Mouse (Mus musculus): ENCODE results near the gene Mfge8. TPM values are rescaled to one million over a fixed set of nuclear protein-coding genes. Genes with fewer than 3 reads are reported as not detected.

The Mfge8 gene
- 4.7 and 6.9 TPM in 2 replicates for polyA plus RNA-seq (2012)

GRCm38 (mm10) chr7:79148711-79149266, at the start of gene Mfge8:
Mfge8 (minus strand) TSS chr7:79149060.
- TF ChIP-seq GATA1 (IDR thresholded peaks at IDR 0.05; ENCODE audit: low read length): no peak

DNA sequence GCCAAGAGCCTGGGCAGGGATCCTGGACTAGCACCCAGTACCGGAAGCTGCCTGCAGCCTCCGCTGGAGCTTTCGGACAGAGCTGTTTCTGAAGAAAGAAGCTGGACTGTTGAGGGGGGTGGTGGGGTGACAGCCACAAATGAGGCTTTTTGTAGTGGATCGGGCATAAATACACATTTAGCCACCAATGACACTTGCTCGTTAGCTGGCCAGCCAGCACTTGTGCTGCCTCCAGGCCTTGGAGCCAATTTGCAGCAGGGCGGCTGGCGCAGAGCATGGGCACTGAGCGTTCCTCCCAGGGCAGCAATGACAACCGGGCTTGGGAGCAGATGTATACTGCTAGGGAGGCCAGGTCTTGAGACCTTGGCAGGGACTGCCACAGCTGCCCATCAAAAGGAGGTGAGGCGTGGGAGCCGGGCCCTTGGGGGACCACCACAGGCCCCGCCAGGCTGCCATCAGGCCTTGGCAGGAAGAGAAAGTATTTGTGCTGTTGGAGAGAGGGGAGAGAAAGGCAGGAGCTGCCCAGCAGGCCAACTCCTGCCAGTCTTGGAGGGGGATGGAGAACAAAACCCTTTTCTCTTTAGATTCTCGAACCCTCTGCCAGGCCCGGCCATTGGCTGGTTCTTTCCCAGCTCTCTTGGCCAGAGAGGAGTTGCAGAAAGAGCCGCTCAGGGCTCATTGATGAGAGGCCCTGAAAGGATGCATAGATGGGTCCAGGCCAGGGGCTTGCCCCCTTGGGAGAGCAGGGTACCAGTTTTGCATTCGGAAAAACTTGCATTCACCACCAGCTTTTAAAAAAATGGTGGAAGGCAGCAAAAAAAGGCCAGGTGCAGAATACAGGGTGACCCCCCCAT, 45.9 kb upstream of the Mfge8 start:
- no peak for TF ChIP-seq GATA1 (IDR thresholded peaks at IDR 0.05; ENCODE audit: low read length)

DNA sequence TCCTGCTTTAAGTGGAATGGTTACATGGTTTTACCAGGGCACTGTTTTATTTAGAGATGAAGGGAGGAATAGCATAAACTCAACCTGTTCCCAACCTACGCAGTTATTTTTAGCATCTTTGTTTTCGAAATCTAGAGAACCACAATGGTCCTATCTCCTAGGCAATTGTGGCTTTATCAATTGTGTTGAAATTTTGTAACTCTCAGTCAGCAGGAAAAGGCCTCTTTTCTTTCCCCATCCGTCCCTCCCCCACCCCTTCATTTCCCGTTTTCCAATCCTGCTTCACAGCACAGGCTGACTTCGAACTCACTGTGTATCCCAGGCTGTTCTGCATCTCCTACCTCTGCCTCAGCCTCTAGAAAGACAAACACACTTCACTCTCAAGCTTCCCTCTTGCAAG, 45.1 kb upstream of the Mfge8 start:
- TF ChIP-seq GATA1 (IDR thresholded peaks at IDR 0.05; ENCODE audit: low read length): no peak

- TF ChIP-seq GATA1 (IDR thresholded peaks at IDR 0.05; ENCODE audit: low read length): no peak
Measured at GRCm38 (mm10) chr7:79191501-79191900, 42.6 kb upstream of the Mfge8 start.

GRCm38 (mm10) chr7:79190592-79190991, 41.7 kb upstream of the Mfge8 start:
- no peak for TF ChIP-seq GATA1 (IDR thresholded peaks at IDR 0.05; ENCODE audit: low read length)

GRCm38 (mm10) chr7:79189211-79189610, 40.4 kb upstream of the Mfge8 start:
- TF ChIP-seq GATA1 (IDR thresholded peaks at IDR 0.05; ENCODE audit: low read length): no peak

DNA sequence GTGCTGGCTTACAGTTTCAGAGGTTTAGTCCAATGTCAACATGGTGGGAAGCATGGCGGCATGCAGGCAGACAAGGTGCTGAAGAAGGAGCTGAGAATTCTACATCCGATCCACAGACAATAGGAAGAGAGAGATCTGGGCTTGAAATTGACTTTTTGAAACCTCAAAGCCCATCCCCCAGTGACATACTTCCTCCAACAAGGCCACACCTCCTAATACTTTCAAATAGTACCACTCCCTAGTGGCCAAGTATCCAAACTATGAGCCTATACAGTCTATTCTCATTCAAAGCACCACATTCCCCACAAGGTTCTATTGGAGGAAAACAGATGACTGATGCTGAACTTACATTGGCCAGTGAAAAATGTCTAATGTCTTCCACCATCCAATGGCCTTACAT, 38.7 kb upstream of the Mfge8 start:
- TF ChIP-seq GATA1 (IDR thresholded peaks at IDR 0.05; ENCODE audit: low read length): no peak

GRCm38 (mm10) chr7:79183417-79183816, 34.6 kb upstream of the Mfge8 start:
- no peak for TF ChIP-seq GATA1 (IDR thresholded peaks at IDR 0.05; ENCODE audit: low read length)

DNA sequence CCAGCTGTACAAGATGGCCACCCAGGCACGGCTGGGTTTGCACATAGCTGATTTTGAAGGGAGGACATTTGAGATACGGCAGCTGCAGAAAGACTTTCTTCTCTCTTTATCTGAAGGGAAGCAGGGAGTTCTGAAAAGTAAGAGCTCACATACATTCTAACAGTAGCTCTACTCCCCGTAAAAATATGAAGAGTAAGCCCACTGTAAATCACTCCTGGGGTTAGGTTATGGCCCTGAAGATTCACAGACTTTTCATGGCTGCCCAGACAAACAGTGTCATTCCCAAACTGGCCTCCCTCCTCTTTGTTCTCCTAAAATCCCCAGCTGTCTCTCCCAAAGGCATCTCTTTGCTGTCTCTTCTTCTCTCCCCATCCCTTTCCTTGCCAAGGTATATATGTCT, 24.9 kb upstream of the Mfge8 start:
- no peak for TF ChIP-seq GATA1 (IDR thresholded peaks at IDR 0.05; ENCODE audit: low read length)

DNA sequence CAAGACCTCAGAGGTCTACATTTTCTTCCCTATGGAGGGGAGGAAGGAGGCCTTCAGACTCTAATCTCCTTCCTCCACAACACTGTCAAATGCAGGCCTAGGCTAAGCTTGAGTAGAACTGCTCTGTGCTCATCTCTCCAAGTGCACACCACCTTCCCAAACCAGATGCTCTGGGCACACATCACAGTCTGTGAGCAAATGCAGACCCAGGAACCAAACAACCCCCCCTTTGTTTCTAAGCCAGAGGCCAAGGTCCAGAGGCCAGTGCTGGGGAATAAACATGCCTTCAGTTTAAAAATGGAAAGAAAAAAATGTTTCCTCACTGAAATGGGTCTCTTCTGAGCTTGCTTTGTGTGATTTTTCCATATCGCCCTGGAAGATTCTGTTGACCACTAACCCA, 22.9 kb upstream of the Mfge8 start:
- TF ChIP-seq GATA1 (IDR thresholded peaks at IDR 0.05; ENCODE audit: low read length): no peak

- no peak for TF ChIP-seq GATA1 (IDR thresholded peaks at IDR 0.05; ENCODE audit: low read length)
Measured at GRCm38 (mm10) chr7:79167006-79167562, 18.2 kb upstream of the Mfge8 start.

DNA sequence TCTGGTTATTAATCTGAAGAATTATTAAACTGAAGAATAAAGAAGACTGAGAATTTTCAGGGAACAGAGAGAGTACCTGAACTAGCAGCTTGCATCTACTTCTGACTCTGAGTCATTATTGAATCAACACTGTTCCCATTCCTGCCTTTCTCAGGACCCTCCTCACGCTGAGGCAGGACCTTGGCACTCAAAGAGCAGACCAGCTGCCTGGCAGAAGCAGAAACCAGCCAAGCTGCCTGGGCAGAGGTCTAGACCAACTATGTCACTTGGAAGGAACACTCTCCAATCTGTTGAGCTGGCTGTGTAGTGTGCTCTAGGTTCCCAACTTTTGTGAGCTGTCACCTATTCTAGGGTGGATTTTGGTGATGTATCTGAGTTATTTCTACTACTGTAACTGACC, 10.5 kb upstream of the Mfge8 start:
- no peak for TF ChIP-seq GATA1 (IDR thresholded peaks at IDR 0.05; ENCODE audit: low read length)

DNA sequence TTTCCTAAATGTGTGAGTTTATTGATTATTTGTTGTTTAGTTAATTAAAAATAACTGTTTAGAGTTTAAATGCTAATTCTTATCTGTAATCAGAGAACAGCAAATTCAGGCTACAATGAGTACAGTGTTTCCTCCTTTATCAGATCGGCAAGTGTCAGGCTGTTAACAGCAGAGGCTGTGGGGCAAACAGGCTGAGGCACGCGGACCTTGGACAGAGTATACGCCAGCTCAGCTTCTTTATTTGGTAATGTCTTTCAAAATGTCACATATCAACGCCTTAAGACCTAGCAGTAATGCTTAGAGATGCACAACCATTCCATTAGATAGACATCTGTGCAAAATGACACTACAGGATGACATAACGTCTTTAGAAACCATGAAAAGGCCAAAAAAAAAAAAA, 662 bp upstream of the Mfge8 start:
- TF ChIP-seq GATA1 (IDR thresholded peaks at IDR 0.05; ENCODE audit: low read length): no peak

- no peak for TF ChIP-seq GATA1 (IDR thresholded peaks at IDR 0.05; ENCODE audit: low read length)
Measured at GRCm38 (mm10) chr7:79147931-79148653, 768 bp downstream of the Mfge8 start.

- no peak for TF ChIP-seq GATA1 (IDR thresholded peaks at IDR 0.05; ENCODE audit: low read length)
Measured at GRCm38 (mm10) chr7:79147011-79147837, 1.6 kb downstream of the Mfge8 start.
